In the genomic region with DNA sequence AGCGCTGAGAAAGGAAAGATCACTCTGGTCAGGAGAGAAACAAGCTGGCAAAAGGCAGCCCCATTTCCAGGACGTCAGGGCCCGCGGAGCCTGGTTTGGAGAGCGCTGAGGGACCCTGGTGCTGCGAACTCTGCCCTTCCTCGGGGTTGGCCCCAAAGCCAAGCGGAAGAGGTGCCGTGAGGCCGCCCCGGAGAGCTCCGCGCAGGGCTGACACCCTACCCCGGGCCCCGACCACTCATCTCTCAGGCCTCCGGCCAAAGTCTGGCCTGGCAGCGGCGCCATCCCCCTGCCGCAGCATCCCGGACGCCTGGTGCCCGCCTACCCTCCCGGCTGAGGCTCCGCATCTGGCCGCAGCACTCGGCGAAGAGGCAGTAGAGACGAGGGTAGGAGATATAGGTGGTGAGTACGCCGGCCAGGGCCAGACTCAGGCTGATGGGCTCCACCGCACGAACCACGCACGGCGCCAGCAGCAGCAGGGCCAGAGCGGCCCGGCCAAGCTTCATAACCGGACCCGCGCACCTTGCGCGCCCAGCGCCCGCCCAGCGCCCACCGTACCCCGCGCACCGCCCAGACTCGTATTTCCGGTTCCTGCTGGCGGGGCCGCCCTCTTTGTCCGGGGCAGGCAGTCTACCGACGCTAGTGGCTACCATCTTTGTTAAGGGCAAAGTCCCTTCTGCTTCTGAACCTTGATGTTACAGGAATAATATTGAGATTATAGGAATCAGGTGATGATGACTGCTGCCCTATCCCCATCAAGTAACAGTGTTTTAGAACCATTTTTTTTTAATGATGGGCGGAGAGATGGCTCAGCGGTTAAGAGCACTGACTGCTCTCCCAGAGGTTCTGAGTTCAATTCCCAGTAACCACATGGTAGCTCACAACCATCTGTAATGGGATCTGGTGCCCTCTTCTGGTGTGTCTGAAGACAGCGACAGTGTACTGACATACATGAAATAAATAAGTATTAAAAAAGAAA, we compare ENCODE assay signal across 8 mouse cellular contexts. TPM values are rescaled to one million over a fixed set of nuclear protein-coding genes. Genes with fewer than 3 reads are reported as not detected.
DNase-seq lines count a peak whose midpoint lies in the region; ATAC-seq lines count a peak whose summit lies in the region.

TSS of gene Tor1a (minus strand) at position 582 of the 976 bp plus-strand sequence.

- H3K9me3 ChIP-seq in hindbrain, embryonic 12.5 days (replicated peaks), result no peaks in the 10 kb centered on the region

- H3K27me3 ChIP-seq in hindbrain, embryonic 12.5 days, result no peaks in the 10 kb centered on the region

- H3K36me3 ChIP-seq in hindbrain, embryonic 12.5 days, result peaks cover 27% of the 10 kb centered on the region

- H3K4me1 ChIP-seq in hindbrain, embryonic 12.5 days, result peaks cover 18% of the 10 kb centered on the region

- 2% methylated on average over 59 of the region's 59 CpGs for WGBS in hindbrain, embryonic 12.5 days

- peak within 1 kb of the TSS; percentile 99 for H3K4me3 ChIP-seq in hindbrain, embryonic 12.5 days

- DNase-seq in Muller cell, postnatal 12 days (ENCODE audit: inconsistent ontology term), result peak; percentile 84
- DNase-seq in cerebellum, adult 9-11 months, result peak; percentile 91
- DNase-seq in frontal cortex, postnatal 10 days (ENCODE audit: low spot score in 2 of 2), result peak; percentile 83 to 89
- peak; percentile 84 to 94 for DNase-seq in layer of hippocampus, postnatal 14 days (ENCODE audit: low spot score in 2 of 2)
- DNase-seq in lung, postnatal 14 days, result peak; percentile 89
- peak; percentile 78 for DNase-seq in retina, adult 2 months (ENCODE audit: low read depth, low spot score)
- peak; percentile 83 to 88 for DNase-seq in thymus, postnatal 36 days

- ATAC-seq in hindbrain, embryonic 12.5 days (ENCODE audit: low FRiP score), result peak; percentile 95

- peak within 1 kb of the TSS; percentile 94 for H3K9ac ChIP-seq in hindbrain, embryonic 12.5 days

- H3K27ac ChIP-seq in hindbrain, embryonic 12.5 days, result peak within 1 kb of the TSS; percentile 80

- peak within 1 kb of the TSS; percentile 93 for H3K4me2 ChIP-seq in hindbrain, embryonic 12.5 days (replicated peaks)

RNA-seq across cellular contexts. Expression of gene Tor1a, which starts in this region (rescaled TPM):
- polyA plus RNA-seq in hindbrain, embryonic 12.5 days (2016; fragmentation: Nextera tagmentation; extraction: Ambion mirVana), result 77.1 and 77.7 TPM in 2 replicates
- 10 to 100 TPM; 47.0 to 54.0 TPM for total RNA-seq in layer of hippocampus, postnatal 14 days (2021)

Comparison
In these comparisons a context has a peak if more than half of its experiments do, and no peak if none do; other contexts are left out.
1. Peak in every context shown above with its lines: DNase-seq, ATAC-seq, H3K4me3 ChIP-seq and H3K27ac ChIP-seq.